Mouse (Mus musculus): ENCODE results near the gene Ano9. TPM values are rescaled to one million over a fixed set of nuclear protein-coding genes. Genes with fewer than 3 reads are reported as not detected.

The Ano9 gene
- polyA plus RNA-seq, 3 experiments from 2014 or later = not detected

GRCm38 (mm10) chr7:141061269-141061692 is 56.3 kb downstream of the Ano9 start:
- ATAC-seq = no peak

- peak; percentile 70 for ATAC-seq
These were observed 57.0 kb downstream of the Ano9 start, which contains the start of gene B4galnt4 for GRCm38 (mm10) chr7:141060426-141061242. Gene B4galnt4 (plus strand): TSS chr7:141061104.

GRCm38 (mm10) chr7:141059929-141060328 is 57.7 kb downstream of the Ano9 start:
- ATAC-seq = no peak

- ATAC-seq = peak; percentile 70
These were observed 58.8 kb downstream of the Ano9 start for GRCm38 (mm10) chr7:141058601-141059341.

GRCm38 (mm10) chr7:141057541-141057940 is 60.1 kb downstream of the Ano9 start:
- no peak for ATAC-seq

GRCm38 (mm10) chr7:141056976-141057375 is 60.6 kb downstream of the Ano9 start:
- no peak for ATAC-seq

- no peak for ATAC-seq
These were observed 61.8 kb downstream of the Ano9 start for GRCm38 (mm10) chr7:141055785-141056184.

GRCm38 (mm10) chr7:141052421-141052820 is 65.2 kb downstream of the Ano9 start:
- ATAC-seq = no peak

GRCm38 (mm10) chr7:141052016-141052415 is 65.6 kb downstream of the Ano9 start:
- no peak for ATAC-seq

Other genes with a start within 250 kb of the Ano9 start
- gene Psmd13, start 235.8 kb downstream of the Ano9 start, polyA plus RNA-seq (2017; shearing (Covaris generic)) = 100 to 1,000 TPM in 2 of 3 experiments, 10 to 100 TPM in 1; 98.5 to 206 (median 105) TPM
- 10 to 100 TPM in 2 of 3 experiments, 1 to 10 TPM in 1; 9.1 to 10.8 (median 10.6) TPM for gene Sirt3, start 235.5 kb downstream of the Ano9 start, polyA plus RNA-seq (2017; shearing (Covaris generic))
- gene Cox8b, start 217.4 kb downstream of the Ano9 start, polyA plus RNA-seq (2017; shearing (Covaris generic)) = not detected
- not detected for gene Nlrp6, start 196.9 kb downstream of the Ano9 start, polyA plus RNA-seq (2017; shearing (Covaris generic))
- gene Pgghg, start 176.4 kb downstream of the Ano9 start, polyA plus RNA-seq (2017; shearing (Covaris generic)) = 10 to 100 TPM; 16.6 to 22.5 (median 18.2) TPM
- under 1 TPM in 1 of 3 experiments, not detected in 2; 0.46 TPM for gene Ifitm5, start 167.5 kb downstream of the Ano9 start, polyA plus RNA-seq (2017; shearing (Covaris generic))
- gene Gm45717, start 161.9 kb downstream of the Ano9 start, polyA plus RNA-seq (2017; shearing (Covaris generic)) = not detected
- 10 to 100 TPM; 60.0 to 93.0 (median 74.2) TPM for gene Ifitm2, start 161.8 kb downstream of the Ano9 start, polyA plus RNA-seq (2017; shearing (Covaris generic))
- gene Ifitm1, start 150.6 kb downstream of the Ano9 start, polyA plus RNA-seq (2017; shearing (Covaris generic)) = 1 to 10 TPM in 1 of 3 experiments, under 1 TPM in 1, not detected in 1; 0.54 to 6.6 TPM
- 10 to 100 TPM in 1 of 3 experiments, 1 to 10 TPM in 2; 2.7 to 11.2 (median 3.0) TPM for gene Ifitm3, start 107.0 kb downstream of the Ano9 start, polyA plus RNA-seq (2017; shearing (Covaris generic))
- gene Ifitm6, start 99.9 kb downstream of the Ano9 start, polyA plus RNA-seq (2017; shearing (Covaris generic)) = under 1 TPM in 1 of 3 experiments, not detected in 2; 0.94 TPM
- not detected for gene Gm17387, start 88.7 kb downstream of the Ano9 start, polyA plus RNA-seq (2017; shearing (Covaris generic))
- 10 to 100 TPM; 11.1 to 13.1 (median 12.5) TPM for gene B4galnt4, start 56.7 kb downstream of the Ano9 start, polyA plus RNA-seq (2017; shearing (Covaris generic))
- 100 to 1,000 TPM; 413 to 487 (median 426) TPM for gene Pkp3, start 39.6 kb downstream of the Ano9 start, polyA plus RNA-seq (2017; shearing (Covaris generic))
- 100 to 1,000 TPM; 149 to 208 (median 206) TPM for gene Sigirr, start 17.2 kb downstream of the Ano9 start, polyA plus RNA-seq (2017; shearing (Covaris generic))
- gene Ptdss2, start 4.6 kb upstream of the Ano9 start, polyA plus RNA-seq (2017; shearing (Covaris generic)) = 1 to 10 TPM; 6.2 to 9.3 (median 7.0) TPM
- 100 to 1,000 TPM; 135 to 147 (median 143) TPM for gene Rnh1, start 55.1 kb upstream of the Ano9 start, polyA plus RNA-seq (2017; shearing (Covaris generic))
- gene Hras, start 76.2 kb upstream of the Ano9 start, polyA plus RNA-seq (2017; shearing (Covaris generic)) = 1 to 10 TPM; 1.5 to 6.2 (median 4.6) TPM
- 1 to 10 TPM; 1.3 to 2.2 (median 1.7) TPM for gene Lrrc56, start 76.4 kb upstream of the Ano9 start, polyA plus RNA-seq (2017; shearing (Covaris generic))
- 10 to 100 TPM in 1 of 3 experiments, 1 to 10 TPM in 2; 4.6 to 11.3 (median 8.5) TPM for gene Lmntd2, start 96.3 kb upstream of the Ano9 start, polyA plus RNA-seq (2017; shearing (Covaris generic))
- 10 to 100 TPM in 2 of 3 experiments, 1 to 10 TPM in 1; 9.2 to 15.0 (median 13.7) TPM for gene Rassf7, start 98.1 kb upstream of the Ano9 start, polyA plus RNA-seq (2017; shearing (Covaris generic))
- gene Phrf1, start 111.0 kb upstream of the Ano9 start, polyA plus RNA-seq (2017; shearing (Covaris generic)) = 10 to 100 TPM; 40.5 to 51.6 (median 46.7) TPM
- gene Irf7, start 148.7 kb upstream of the Ano9 start, polyA plus RNA-seq (2017; shearing (Covaris generic)) = 100 to 1,000 TPM in 2 of 3 experiments, 10 to 100 TPM in 1; 95.5 to 112 (median 100) TPM
- gene Cdhr5, start 159.0 kb upstream of the Ano9 start, polyA plus RNA-seq (2017; shearing (Covaris generic)) = not detected
- not detected for gene Sct, start 161.3 kb upstream of the Ano9 start, polyA plus RNA-seq (2017; shearing (Covaris generic))
- not detected for gene Drd4, start 174.2 kb upstream of the Ano9 start, polyA plus RNA-seq (2017; shearing (Covaris generic))
- 10 to 100 TPM; 17.6 to 37.9 (median 34.6) TPM for gene Deaf1, start 209.9 kb upstream of the Ano9 start, polyA plus RNA-seq (2017; shearing (Covaris generic))
- 10 to 100 TPM; 27.1 to 41.1 (median 39.1) TPM for gene Tmem80, start 209.9 kb upstream of the Ano9 start, polyA plus RNA-seq (2017; shearing (Covaris generic))
- not detected for gene Eps8l2, start 221.1 kb upstream of the Ano9 start, polyA plus RNA-seq (2017; shearing (Covaris generic))

All from inflammation-experienced regulatory T-cells, adult 6 months (primary cell).